ENCODE assay signal across 8 mouse cellular contexts in the genomic region with DNA sequence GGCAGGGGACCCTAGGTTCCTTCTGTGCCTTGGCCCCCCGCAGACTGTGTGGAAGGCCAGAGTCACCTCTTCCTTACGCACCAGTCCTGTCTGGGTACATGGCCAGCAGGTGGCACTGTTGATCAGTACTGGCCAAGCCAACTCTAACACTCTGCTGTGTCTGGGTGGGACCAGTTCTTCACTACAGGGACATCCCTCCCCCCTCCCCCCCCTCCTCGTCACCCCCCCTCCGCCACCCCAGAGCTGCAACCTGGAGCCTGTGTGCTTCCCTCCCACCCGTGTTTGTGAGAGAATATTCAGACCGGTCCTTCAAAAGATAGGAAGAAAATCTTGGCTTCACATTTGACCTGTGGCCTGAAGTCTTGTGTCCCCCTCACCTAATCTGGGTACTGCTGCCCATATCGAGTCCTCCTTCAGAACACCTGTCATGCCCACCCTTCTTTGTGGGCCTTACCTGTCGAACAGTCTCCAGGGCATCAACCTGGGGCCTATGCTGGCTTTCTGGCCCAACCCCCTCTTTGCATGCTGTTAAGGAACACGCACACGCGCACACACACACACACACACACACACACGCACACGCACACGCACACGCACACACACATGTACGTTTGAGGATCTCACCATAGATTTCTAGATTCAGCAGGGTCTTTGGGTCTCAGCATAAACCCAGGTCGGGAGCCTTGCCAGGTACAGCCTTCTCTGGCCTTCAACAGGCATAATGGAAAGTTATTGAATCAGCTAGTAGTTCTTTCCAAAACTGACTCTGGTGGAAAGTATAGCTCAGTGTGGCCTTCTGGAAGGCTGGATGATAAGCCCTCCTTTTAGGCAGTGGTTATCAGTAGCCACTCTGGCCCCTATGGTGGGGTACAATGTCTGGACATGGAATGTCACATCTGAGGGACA. TPM values are rescaled to one million over a fixed set of nuclear protein-coding genes. Genes with fewer than 3 reads are reported as not detected.
A peak's percentile ranks its signal among the peaks of the same experiment; 100 is the strongest.
DNase-seq lines count a peak whose midpoint lies in the region; ATAC-seq and TF ChIP-seq lines count a peak whose summit lies in the region.

No protein-coding gene starts in this region.

- DNase-seq in brain, adult 2 months (ENCODE audit: low read depth, low spot score) = peak; percentile 95
- peak; percentile 85 for DNase-seq in liver
- DNase-seq in monocyte, adult 2 months (ENCODE audit: low read depth in 1 of 2, low spot score in 2 of 2) = peak; percentile 47 to 71
- DNase-seq in spleen, postnatal 14 days (ENCODE audit: low spot score in 2 of 2) = peak; percentile 71 to 83

- WGBS in heart, embryonic 12.5 days = 44% methylated on average over 17 of the region's 17 CpGs
- WGBS in kidney, embryonic 15.5 days = 53% methylated on average over 17 of the region's 17 CpGs

- no peak overlapping the region for H3K4me3 ChIP-seq in C2C12 (ENCODE audit: insufficient read depth, poor library complexity, severe bottlenecking)
- H3K4me3 ChIP-seq in heart, embryonic 12.5 days = no peak overlapping the region
- H3K4me3 ChIP-seq in kidney, embryonic 15.5 days (replicated peaks) = no peak overlapping the region

- H3K27me3 ChIP-seq in C2C12 (ENCODE audit: control insufficient read depth, insufficient read depth, insufficient read length) = no peaks in the 10 kb centered on the region
- H3K27me3 ChIP-seq in heart, embryonic 12.5 days (replicated peaks) = no peaks in the 10 kb centered on the region
- H3K27me3 ChIP-seq in kidney, embryonic 15.5 days = no peaks in the 10 kb centered on the region

- peaks cover 41% of the 10 kb centered on the region for H3K4me1 ChIP-seq in heart, embryonic 12.5 days (replicated peaks)
- peaks cover 27% of the 10 kb centered on the region for H3K4me1 ChIP-seq in kidney, embryonic 15.5 days

- peak; percentile 99 for TF ChIP-seq CTCF in C2C12 (IDR thresholded peaks at IDR 0.05; ENCODE audit: control insufficient read depth, insufficient read depth, insufficient read length)

- H3K79me3 ChIP-seq in C2C12 (ENCODE audit: low read depth) = no peaks in the 10 kb centered on the region

- no peak overlapping the region for H3K27ac ChIP-seq in heart, embryonic 12.5 days (ENCODE audit: poor library complexity, severe bottlenecking)
- no peak overlapping the region for H3K27ac ChIP-seq in kidney, embryonic 15.5 days

- H3K9me3 ChIP-seq in heart, embryonic 12.5 days (replicated peaks) = no peaks in the 10 kb centered on the region
- H3K9me3 ChIP-seq in kidney, embryonic 15.5 days (replicated peaks) = no peaks in the 10 kb centered on the region

- peaks cover 21% of the 10 kb centered on the region for H3K36me3 ChIP-seq in C2C12 (ENCODE audit: control insufficient read depth, insufficient read depth)
- H3K36me3 ChIP-seq in heart, embryonic 12.5 days = peaks cover 22% of the 10 kb centered on the region
- H3K36me3 ChIP-seq in kidney, embryonic 15.5 days = peaks cover 36% of the 10 kb centered on the region

- peak; percentile 74 for ATAC-seq in erythroblast, adult 5-6 weeks (replicated peaks; ENCODE audit: low FRiP score, poor library complexity, severe bottlenecking)
- peak; percentile 81 for ATAC-seq in heart, embryonic 12.5 days (ENCODE audit: insufficient number of reproducible peaks, low FRiP score)
- peak; percentile 80 for ATAC-seq in kidney, embryonic 15.5 days (replicated peaks; ENCODE audit: low FRiP score)

- H3K79me2 ChIP-seq in C2C12 (ENCODE audit: control insufficient read depth, insufficient read depth) = no peaks in the 10 kb centered on the region

- H3ac ChIP-seq in C2C12 (ENCODE audit: control insufficient read depth, insufficient read length, low read depth) = no peak overlapping the region

- H3K9ac ChIP-seq in heart, embryonic 12.5 days = no peak overlapping the region
- H3K9ac ChIP-seq in kidney, embryonic 15.5 days = no peak overlapping the region

- H3K4me2 ChIP-seq in heart, embryonic 12.5 days = no peak overlapping the region
- no peak overlapping the region for H3K4me2 ChIP-seq in kidney, embryonic 15.5 days

TF ChIP-seq in C2C12, 6 proteins besides CTCF, POLR2A, EP300 and RAD21:
- TF ChIP-seq FOSL1 (IDR thresholded peaks at IDR 0.05; ENCODE audit: insufficient read depth, low read length, poor library complexity, severe bottlenecking) (no peak), MAX (IDR thresholded peaks at IDR 0.05) (no peak), CEBPB (IDR thresholded peaks at IDR 0.05; ENCODE audit: low read depth) (no peak), MYOD1 (IDR thresholded peaks at IDR 0.05; ENCODE audit: control insufficient read depth, insufficient read length, low read depth) (no peak)

RNA-seq across cellular contexts. Expression of a gene that starts 9.6 kb away (rescaled TPM):
- polyA plus RNA-seq in C2C12 (2012; fragmentation: generic; extraction: Trizol) = 107 TPM
- 9.8 and 16.7 TPM in 2 replicates for total RNA-seq in erythroblast, adult 5-6 weeks (2015; ENCODE audit: low replicate concordance)
- total RNA-seq in erythroblast, adult 5-6 weeks (2017; ENCODE audit: low replicate concordance) = 15.5 and 17.6 TPM in 2 replicates
- polyA plus RNA-seq in heart, embryonic 12.5 days (2016; fragmentation: Nextera tagmentation; extraction: Ambion mirVana) = 61.9 and 66.4 TPM in 2 replicates
- 101 and 104 TPM in 2 replicates for polyA plus RNA-seq in kidney, embryonic 15.5 days (2015; fragmentation: Nextera tagmentation; extraction: Ambion mirVana)

RNA-seq across cellular contexts. Expression of a gene that starts 9.9 kb away (rescaled TPM):
- polyA plus RNA-seq in C2C12 (2012; fragmentation: generic; extraction: Trizol) = 14.2 TPM
- total RNA-seq in erythroblast, adult 5-6 weeks (2015; ENCODE audit: low replicate concordance) = 3.7 and 7.7 TPM in 2 replicates
- total RNA-seq in erythroblast, adult 5-6 weeks (2017; ENCODE audit: low replicate concordance) = 0.42 and 0.94 TPM in 2 replicates
- 9.3 and 9.4 TPM in 2 replicates for polyA plus RNA-seq in heart, embryonic 12.5 days (2016; fragmentation: Nextera tagmentation; extraction: Ambion mirVana)
- 12.2 and 14.3 TPM in 2 replicates for polyA plus RNA-seq in kidney, embryonic 15.5 days (2015; fragmentation: Nextera tagmentation; extraction: Ambion mirVana)

RNA-seq across cellular contexts. Expression of a gene that starts 32.9 kb away (rescaled TPM):
- 68.3 TPM for polyA plus RNA-seq in C2C12 (2012; fragmentation: generic; extraction: Trizol)
- total RNA-seq in erythroblast, adult 5-6 weeks (2015; ENCODE audit: low replicate concordance) = 1.5 and 3.1 TPM in 2 replicates
- total RNA-seq in erythroblast, adult 5-6 weeks (2017; ENCODE audit: low replicate concordance) = 0.51 and 0.84 TPM in 2 replicates
- 67.5 and 68.1 TPM in 2 replicates for polyA plus RNA-seq in heart, embryonic 12.5 days (2016; fragmentation: Nextera tagmentation; extraction: Ambion mirVana)
- polyA plus RNA-seq in kidney, embryonic 15.5 days (2015; fragmentation: Nextera tagmentation; extraction: Ambion mirVana) = 50.4 and 54.6 TPM in 2 replicates
